Mouse (Mus musculus) limb, embryonic 14.5 days (tissue): ENCODE measurements around the gene Vinac1. TPM values are rescaled to one million over a fixed set of nuclear protein-coding genes. Genes with fewer than 3 reads are reported as not detected.

Source experiments
- ATAC-seq: fragments of 200-750 bp; cut with Nextera tagmentation; 2 replicates; pipeline ENCODE4 v1.8.0; 2017; ENCODE audit warnings: low read depth, moderate number of reproducible peaks, moderate TSS enrichment; ENCODE audit not compliant: low FRiP score
- DNase-seq: peaks from one replicate; pipeline ENCODE4 v3.0.0-alpha.2; 2015; ENCODE audit warnings: low spot score
- H3K27ac ChIP-seq: fragments of 300-500 bp; sonication (generic); replicated peaks from 2 replicates; pipeline ENCODE4 v1.5.1; 2014; ENCODE audit warnings: low read depth, mild to moderate bottlenecking, low read length, moderate library complexity, mixed read lengths
- H3K27me3 ChIP-seq: fragments of 300-500 bp; sonication (generic); 2 replicates; pipeline ENCODE4 v1.6.1; 2014; ENCODE audit warnings: low read length, mixed read lengths; ENCODE audit not compliant: control insufficient read depth, insufficient read depth
- H3K36me3 ChIP-seq: fragments of 300-500 bp; sonication (generic); 2 replicates; pipeline ENCODE4 v1.6.1; 2014; ENCODE audit warnings: mild to moderate bottlenecking, low read length, moderate library complexity, mixed read lengths; ENCODE audit not compliant: control insufficient read depth, insufficient read depth
- H3K4me1 ChIP-seq: fragments of 300-500 bp; sonication (generic); 2 replicates; pipeline ENCODE4 v1.6.1; 2014; ENCODE audit warnings: antibody characterized with exemption, low read length, mixed read lengths; ENCODE audit not compliant: control insufficient read depth, insufficient read depth
- H3K4me2 ChIP-seq: fragments of 300-500 bp; sonication (generic); replicated peaks from 2 replicates; pipeline ENCODE4 v1.6.1; 2014; ENCODE audit warnings: low read depth, mild to moderate bottlenecking, low read length, moderate library complexity; ENCODE audit not compliant: severe bottlenecking
- H3K4me3 ChIP-seq: fragments of 300-500 bp; sonication (generic); replicated peaks from 2 replicates; pipeline ENCODE4 v1.5.1; 2014; ENCODE audit warnings: low read length
- H3K9ac ChIP-seq: fragments of 300-500 bp; sonication (generic); 2 replicates; pipeline ENCODE4 v1.6.1; 2014; ENCODE audit warnings: mild to moderate bottlenecking, low read depth, low read length, moderate library complexity; ENCODE audit not compliant: severe bottlenecking
- H3K9me3 ChIP-seq: fragments of 300-500 bp; sonication (generic); 2 replicates; pipeline ENCODE4 v1.6.1; 2016; ENCODE audit warnings: low read length; ENCODE audit not compliant: control insufficient read depth
- POLR2A ChIP-seq: fragments of 200-500 bp; IDR thresholded peaks from 2 replicates; pipeline ENCODE4 v1.8.0; 2012; ENCODE audit warnings: inconsistent platforms, mild to moderate bottlenecking, moderate library complexity, borderline replicate concordance; ENCODE audit not compliant: insufficient read depth, insufficient read length; ENCODE audit errors: extremely low read depth
- WGBS: fragments of 180-500 bp; shearing (Covaris S2); extraction: QIAGEN DNeasy Blood & Tissue Kit; methylation state at CpG from one replicate; pipeline ENCODE4 v1.1.7; 2014; 5-methylcytosine and 5-hydroxymethylcytosine counted together
- polyA plus RNA-seq, 2 experiments: library from polyadenylated mRNA; depleted of rRNA in 1 of 2; stranded (reverse) in 1 of 2; unstranded in 1 of 2; fragments of >200 nt; fragmentation: Nextera tagmentation in 1 of 2; extraction: Ambion mirVana in 1 of 2; gene quantifications; 2 replicates each; pipeline versions ENCODE4 v1.2.1 to v1.2.3; 2012 to 2014

Vinac1 gene
- polyA plus RNA-seq, 2 experiments: 0.12 to 0.23 TPM

GRCm38 (mm10) chr2:129084959-129085358 is 37.0 kb upstream of the Vinac1 start:
- DNase-seq: peak; percentile 53
- Histone ChIP-seq H3K4me3 (no peak overlapping the region), H3K36me3 (peaks cover 62% of the 10 kb centered on the region), H3K4me2 (no peak overlapping the region), H3K9ac (no peak overlapping the region), H3K27ac (no peak overlapping the region), H3K9me3 (no peaks in the 10 kb centered on the region), H3K4me1 (no peaks in the 10 kb centered on the region), H3K27me3 (no peaks in the 10 kb centered on the region)
- no peak for TF ChIP-seq POLR2A
- WGBS: 45% methylated on average over 2 of the region's 2 CpGs
- no peak for ATAC-seq

- Histone ChIP-seq H3K4me3 (no peak overlapping the region), H3K36me3 (peaks cover 60% of the 10 kb centered on the region), H3K9me3 (no peaks in the 10 kb centered on the region), H3K4me2 (no peak overlapping the region), H3K9ac (no peak overlapping the region), H3K27me3 (no peaks in the 10 kb centered on the region), H3K4me1 (no peaks in the 10 kb centered on the region), H3K27ac (no peak overlapping the region)
- WGBS: 91% methylated on average over 5 of the region's 5 CpGs
- no peak for ATAC-seq
- no peak for TF ChIP-seq POLR2A
- DNase-seq: no peak
These were observed 35.5 kb upstream of the Vinac1 start for GRCm38 (mm10) chr2:129083514-129083913.

GRCm38 (mm10) chr2:129081097-129081496 is 33.1 kb upstream of the Vinac1 start:
- Histone ChIP-seq H3K4me1 (no peaks in the 10 kb centered on the region), H3K4me2 (no peak overlapping the region), H3K4me3 (no peak overlapping the region), H3K9ac (no peak overlapping the region), H3K36me3 (peaks cover 64% of the 10 kb centered on the region), H3K27ac (no peak overlapping the region), H3K27me3 (no peaks in the 10 kb centered on the region), H3K9me3 (no peaks in the 10 kb centered on the region)
- 68% methylated on average over 13 of the region's 13 CpGs for WGBS
- TF ChIP-seq POLR2A: no peak
- DNase-seq: no peak
- ATAC-seq: no peak

GRCm38 (mm10) chr2:129079194-129079593 is 31.2 kb upstream of the Vinac1 start:
- DNase-seq (no peak), ATAC-seq (no peak)
- peaks cover 61% of the 10 kb centered on the region for H3K36me3 ChIP-seq
- no peaks in the 10 kb centered on the region for H3K27me3 ChIP-seq
- H3K4me3 ChIP-seq: no peak overlapping the region
- H3K4me2 ChIP-seq: no peak overlapping the region
- no peak overlapping the region for H3K27ac ChIP-seq
- H3K9ac ChIP-seq: no peak overlapping the region
- H3K9me3 ChIP-seq: no peaks in the 10 kb centered on the region
- WGBS: 89% methylated on average over 2 of the region's 2 CpGs
- H3K4me1 ChIP-seq: no peaks in the 10 kb centered on the region
- TF ChIP-seq POLR2A: no peak

- WGBS: 77% methylated on average over 3 of the region's 3 CpGs
- TF ChIP-seq POLR2A: no peak
- Histone ChIP-seq H3K36me3 (peaks cover 61% of the 10 kb centered on the region), H3K27me3 (no peaks in the 10 kb centered on the region), H3K9me3 (no peaks in the 10 kb centered on the region), H3K9ac (no peak overlapping the region), H3K27ac (no peak overlapping the region), H3K4me1 (no peaks in the 10 kb centered on the region), H3K4me2 (no peak overlapping the region), H3K4me3 (no peak overlapping the region)
- DNase-seq (no peak), ATAC-seq (no peak)
These were observed 30.3 kb upstream of the Vinac1 start for GRCm38 (mm10) chr2:129078313-129078712.

GRCm38 (mm10) chr2:129070296-129070695 is 22.3 kb upstream of the Vinac1 start:
- Histone ChIP-seq H3K27me3 (no peaks in the 10 kb centered on the region), H3K4me2 (no peak overlapping the region), H3K4me3 (no peak overlapping the region), H3K4me1 (peaks cover 9% of the 10 kb centered on the region), H3K27ac (no peak overlapping the region), H3K9me3 (no peaks in the 10 kb centered on the region), H3K36me3 (peaks cover 12% of the 10 kb centered on the region; the same call in 1 of the 2 replicates), H3K9ac (no peak overlapping the region)
- DNase-seq (no peak), ATAC-seq (no peak)
- no peak for TF ChIP-seq POLR2A
- 78% methylated on average over 3 of the region's 3 CpGs for WGBS
